Mouse (Mus musculus) CH12F3 (cell line): ENCODE data around the gene Chd6.

Experiments used
- in situ Hi-C: fragments of 300-500 bp; cut with MboI; formaldehyde crosslinking; loops from 2 replicates; pipeline ENCODE4 v1.14.3; 2020; ENCODE audit warnings: low sequenced_read_pairs

The Chd6 gene

GRCm38 (mm10) chr2:160940930-160941709 is 167.8 kb downstream of the Chd6 start:
- in situ Hi-C loops = no loop called here

- in situ Hi-C loops = no loop called here
Observed at GRCm38 (mm10) chr2:160934451-160934850, 174.4 kb downstream of the Chd6 start.

GRCm38 (mm10) chr2:160933890-160934289 is 175.0 kb downstream of the Chd6 start:
- in situ Hi-C loops = no loop called here

GRCm38 (mm10) chr2:160932981-160933380 is 175.9 kb downstream of the Chd6 start:
- in situ Hi-C loops = no loop called here

- in situ Hi-C loops = no loop called here
Observed at GRCm38 (mm10) chr2:160932325-160932724, 176.6 kb downstream of the Chd6 start.

GRCm38 (mm10) chr2:160931378-160931777 is 177.5 kb downstream of the Chd6 start:
- in situ Hi-C loops = no loop called here

GRCm38 (mm10) chr2:160925203-160925602 is 183.7 kb downstream of the Chd6 start:
- in situ Hi-C loops = no loop called here

- in situ Hi-C loops = no loop called here
Observed at GRCm38 (mm10) chr2:160921285-160921684, 187.6 kb downstream of the Chd6 start.

- in situ Hi-C loops = no loop called here
Observed at GRCm38 (mm10) chr2:160918930-160919215, 190.0 kb downstream of the Chd6 start.

- in situ Hi-C loops = no loop called here
Observed at GRCm38 (mm10) chr2:160918154-160918929, 190.5 kb downstream of the Chd6 start.

GRCm38 (mm10) chr2:160917313-160917712 is 191.6 kb downstream of the Chd6 start:
- in situ Hi-C loops = no loop called here

GRCm38 (mm10) chr2:160916714-160917113 is 192.2 kb downstream of the Chd6 start:
- in situ Hi-C loops = no loop called here

- in situ Hi-C loops = no loop called here
Observed at GRCm38 (mm10) chr2:160915821-160916610, 192.9 kb downstream of the Chd6 start.

GRCm38 (mm10) chr2:160914656-160915055 is 194.2 kb downstream of the Chd6 start:
- in situ Hi-C loops = no loop called here

GRCm38 (mm10) chr2:160912231-160912671 is 196.6 kb downstream of the Chd6 start, which contains the start of gene Emilin3:
Gene Emilin3 (minus strand): TSS chr2:160912328.
- in situ Hi-C loops = no loop called here

- in situ Hi-C loops = no loop called here
Observed at GRCm38 (mm10) chr2:160911558-160912201, 197.2 kb downstream of the Chd6 start.

- in situ Hi-C loops = no loop called here
Observed at GRCm38 (mm10) chr2:160910633-160911032, 198.2 kb downstream of the Chd6 start.

GRCm38 (mm10) chr2:160908607-160909006 is 200.3 kb downstream of the Chd6 start:
- in situ Hi-C loops = no loop called here

GRCm38 (mm10) chr2:160906101-160906500 is 202.8 kb downstream of the Chd6 start:
- in situ Hi-C loops = no loop called here

- in situ Hi-C loops = no loop called here
Observed at GRCm38 (mm10) chr2:160905301-160905700, 203.6 kb downstream of the Chd6 start.
